Mouse (Mus musculus) lung, postnatal 0 days (tissue): ENCODE measurements at regions not wholly inside any gene's neighbourhood (a gene's known extent, or its start where the extent isn't known, plus 50 kb on each side); places are given as distances from the start of the nearest gene placed in this dataset.

Experiments
- CTCF ChIP-seq: IDR thresholded peaks from 2 replicates; pipeline ENCODE4 v1.5.1; 2016; ENCODE audit warnings: antibody characterized with exemption, mild to moderate bottlenecking
- EP300 ChIP-seq: IDR thresholded peaks from 2 replicates; pipeline ENCODE4 v1.6.1; 2016; ENCODE audit warnings: antibody characterized with exemption, mild to moderate bottlenecking, control low read depth

DNA sequence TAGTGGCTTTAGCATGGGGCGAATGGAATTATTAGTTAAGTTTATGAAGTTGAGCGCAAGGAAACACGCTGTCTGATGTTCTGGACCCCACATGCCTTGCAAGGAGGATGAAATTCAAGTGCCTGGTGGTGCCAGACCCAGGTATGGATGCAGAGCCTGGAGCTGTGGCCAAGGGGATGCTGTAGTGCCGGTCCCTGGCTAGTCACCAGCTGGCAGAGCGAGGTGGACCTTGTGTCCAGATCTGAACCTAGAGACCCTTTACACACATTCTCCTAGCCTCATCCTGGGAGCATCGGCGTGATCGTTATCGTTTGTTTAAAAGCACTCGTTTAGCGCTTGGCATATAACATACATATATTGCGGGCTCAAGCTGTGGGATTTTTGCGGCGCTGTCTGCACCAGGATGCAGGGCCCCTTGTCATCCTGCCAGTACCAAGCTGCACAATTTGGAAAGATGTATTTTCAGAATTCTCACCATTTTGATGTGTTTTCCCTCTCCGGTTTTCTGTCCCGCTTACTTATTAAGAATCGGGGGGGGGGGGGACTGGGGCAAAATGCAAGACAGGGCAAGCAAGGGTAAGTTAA, 678.2 kb downstream of the Vrk1 start:
- TF ChIP-seq CTCF (no peak), EP300 (no peak)
